Mouse (Mus musculus): Measurements from ENCODE around the gene Lrrc39. TPM values are rescaled to one million over a fixed set of nuclear protein-coding genes. Genes with fewer than 3 reads are reported as not detected.

Lrrc39 gene
- polyA plus RNA-seq, 1 experiment from 2014 or later = 1.3 TPM

- WGBS = 76% methylated on average over 10 of the region's 10 CpGs
- ATAC-seq (ENCODE audit: insufficient number of reproducible peaks, low FRiP score, low TSS enrichment, low read depth) = peak; percentile 63; the same call in 1 of the 2 replicates
Observed at GRCm38 (mm10) chr3:116614295-116614892, 51.6 kb downstream of the Lrrc39 start, which contains the start of gene Trmt13. Trmt13 (minus strand) TSS chr3:116614587.

DNA sequence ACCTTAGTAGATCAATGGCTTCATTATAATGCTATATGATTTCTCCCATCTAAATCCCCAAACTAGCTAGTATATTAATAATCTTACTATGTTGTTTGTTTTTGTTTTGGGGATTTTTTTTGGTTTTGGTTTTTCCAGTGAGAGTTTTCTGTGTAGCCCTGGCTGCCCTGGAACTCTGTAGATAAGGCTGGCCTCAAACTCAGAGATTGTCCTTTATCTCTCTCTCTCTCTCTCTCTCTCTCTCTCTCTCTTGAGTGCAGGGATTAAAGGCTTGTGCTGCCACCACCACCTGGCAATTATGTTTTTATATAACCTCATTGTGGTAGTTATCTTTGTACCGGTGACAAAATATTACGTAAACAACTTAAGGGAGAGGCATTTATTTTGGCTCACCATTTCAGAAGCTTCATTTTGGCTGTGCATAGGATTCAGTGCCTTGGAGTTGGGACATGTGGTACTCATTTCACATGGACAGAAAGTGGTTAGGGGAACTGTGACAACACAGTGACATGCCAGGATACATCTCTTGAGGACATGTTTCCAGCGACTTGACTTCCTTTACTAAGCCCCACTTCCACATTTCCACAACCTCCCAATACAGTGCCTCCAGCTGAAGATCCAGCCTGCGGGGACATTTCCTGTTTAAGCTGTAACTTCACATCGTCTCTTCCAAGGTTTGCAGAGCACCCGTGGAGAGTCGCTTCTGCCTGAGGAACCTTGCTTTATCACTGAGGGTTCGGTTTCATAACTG, 52.7 kb downstream of the Lrrc39 start:
- Histone ChIP-seq H3K4me2 (replicated peaks) (no peak overlapping the region), H3K4me1 (no peaks in the 10 kb centered on the region), H3K36me3 (peaks cover 44% of the 10 kb centered on the region), H3K27ac (replicated peaks) (no peak overlapping the region), H3K4me3 (replicated peaks) (no peak overlapping the region), H3K9ac (no peak overlapping the region), H3K27me3 (no peaks in the 10 kb centered on the region), H3K9me3 (replicated peaks) (no peaks in the 10 kb centered on the region)
- WGBS = 88% methylated on average over 8 of the region's 8 CpGs
- no peak for ATAC-seq (ENCODE audit: insufficient number of reproducible peaks, low FRiP score, low TSS enrichment, low read depth)

More at GRCm38 (mm10) chr3:116614295-116614892, 51.6 kb downstream of the Lrrc39 start, which contains the start of gene Trmt13:
- H3K4me1 ChIP-seq = no peaks in the 10 kb centered on the region
- no peak within 1 kb of the TSS; the same call in 1 of the 2 replicates for H3K27ac ChIP-seq (replicated peaks)
- H3K27me3 ChIP-seq = no peaks in the 10 kb centered on the region
- peaks cover 50% of the 10 kb centered on the region for H3K36me3 ChIP-seq
- H3K4me3 ChIP-seq (replicated peaks) = no peak within 1 kb of the TSS
- H3K4me2 ChIP-seq (replicated peaks) = no peak within 1 kb of the TSS
- no peak within 1 kb of the TSS for H3K9ac ChIP-seq
- H3K9me3 ChIP-seq (replicated peaks) = no peaks in the 10 kb centered on the region

DNA sequence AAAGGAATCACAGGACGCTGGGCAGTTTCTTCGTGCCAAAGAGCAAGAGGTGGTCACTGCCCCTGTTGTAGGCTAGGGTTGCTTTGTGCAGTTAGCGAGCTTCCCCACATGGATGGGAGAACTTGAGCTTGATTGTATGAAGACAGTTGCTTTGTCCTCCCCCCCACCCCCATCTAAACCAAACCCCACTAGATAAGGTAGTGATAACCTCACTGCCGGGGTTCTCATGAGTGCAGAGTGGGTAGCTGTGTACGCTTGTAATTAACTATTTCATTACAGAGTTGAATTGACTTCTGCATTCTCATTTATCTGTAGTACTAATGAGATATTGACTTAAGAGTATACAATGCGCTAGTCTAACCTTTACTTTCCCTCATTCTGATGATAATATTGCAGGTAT, 56.1 kb downstream of the Lrrc39 start:
- H3K27ac ChIP-seq (replicated peaks) = no peak overlapping the region
- H3K36me3 ChIP-seq = peaks cover 40% of the 10 kb centered on the region
- no peak overlapping the region for H3K4me2 ChIP-seq (replicated peaks)
- H3K9ac ChIP-seq = no peak overlapping the region
- no peak overlapping the region for H3K4me3 ChIP-seq (replicated peaks)
- no peak for ATAC-seq (ENCODE audit: insufficient number of reproducible peaks, low FRiP score, low TSS enrichment, low read depth)
- H3K9me3 ChIP-seq (replicated peaks) = no peaks in the 10 kb centered on the region
- whole genome bisulfite sequencing = 88% methylated on average over 6 of the region's 6 CpGs
- H3K27me3 ChIP-seq = no peaks in the 10 kb centered on the region
- no peaks in the 10 kb centered on the region for H3K4me1 ChIP-seq

DNA sequence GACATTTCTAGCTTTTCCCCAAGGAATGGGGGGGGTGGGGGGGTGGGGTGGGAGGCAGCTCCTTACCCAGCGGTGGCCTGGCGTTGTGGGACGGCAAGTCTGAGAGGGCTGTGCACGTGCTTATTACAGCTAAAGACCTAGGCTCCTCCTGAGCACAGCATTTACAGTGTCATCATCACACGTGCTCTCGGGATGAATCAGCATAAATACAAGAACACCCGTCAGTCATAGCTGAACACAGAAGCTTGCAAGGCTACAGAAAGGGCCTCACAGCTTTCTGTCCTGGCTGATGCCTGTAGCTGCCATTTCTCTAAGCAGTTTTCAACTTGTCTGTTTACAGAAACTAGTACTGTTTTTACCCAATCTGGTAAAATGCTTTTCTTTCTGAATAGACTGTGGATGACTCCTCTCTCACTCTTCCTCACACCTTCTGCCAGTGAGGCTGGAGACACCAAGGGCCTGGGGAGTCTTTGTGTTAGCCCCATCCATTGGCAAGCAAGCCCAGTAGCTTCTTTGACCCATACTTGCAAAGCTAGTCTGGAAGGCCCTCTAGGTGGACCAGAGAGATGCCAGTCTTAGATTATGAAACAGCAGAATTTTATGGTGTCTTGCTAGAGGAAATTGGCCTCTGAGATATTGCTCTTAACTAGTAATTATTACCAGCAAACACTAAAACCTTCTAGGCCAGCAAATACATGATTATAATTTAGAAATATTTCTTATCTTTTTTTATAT, 58.0 kb downstream of the Lrrc39 start:
- no peaks in the 10 kb centered on the region for H3K9me3 ChIP-seq (replicated peaks)
- peaks cover 22% of the 10 kb centered on the region for H3K36me3 ChIP-seq
- 86% methylated on average over 7 of the region's 7 CpGs for WGBS
- H3K9ac ChIP-seq = no peak overlapping the region
- no peak overlapping the region for H3K27ac ChIP-seq (replicated peaks)
- no peaks in the 10 kb centered on the region for H3K4me1 ChIP-seq
- H3K27me3 ChIP-seq = no peaks in the 10 kb centered on the region
- no peak overlapping the region for H3K4me3 ChIP-seq (replicated peaks)
- no peak for ATAC-seq (ENCODE audit: insufficient number of reproducible peaks, low FRiP score, low TSS enrichment, low read depth)
- no peak overlapping the region for H3K4me2 ChIP-seq (replicated peaks)

DNA sequence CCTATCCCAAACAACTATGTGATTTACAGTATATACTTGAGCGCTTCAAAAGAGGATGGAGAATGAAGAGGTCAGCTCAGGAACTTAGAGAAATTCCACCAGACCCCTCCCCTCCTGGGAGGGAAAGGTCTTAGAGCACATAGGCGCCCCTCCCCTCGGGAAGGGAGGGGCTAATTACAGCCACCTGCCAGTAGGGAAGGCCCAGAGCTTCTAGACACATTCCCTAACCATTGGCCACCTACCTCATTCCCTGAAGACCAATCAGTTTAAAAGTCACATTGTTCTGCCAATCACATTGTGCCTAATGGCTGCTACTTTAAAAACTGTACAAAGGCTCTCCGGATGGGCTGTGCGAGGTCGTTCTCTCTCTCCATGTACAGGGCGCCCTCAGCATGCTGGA, 59.9 kb downstream of the Lrrc39 start:
- no peak overlapping the region for H3K27ac ChIP-seq (replicated peaks)
- H3K36me3 ChIP-seq = peaks cover 15% of the 10 kb centered on the region; the same call in 1 of the 2 replicates
- no peak for ATAC-seq (ENCODE audit: insufficient number of reproducible peaks, low FRiP score, low TSS enrichment, low read depth)
- H3K4me3 ChIP-seq (replicated peaks) = no peak overlapping the region
- no peaks in the 10 kb centered on the region for H3K9me3 ChIP-seq (replicated peaks)
- H3K27me3 ChIP-seq = no peaks in the 10 kb centered on the region
- H3K9ac ChIP-seq = no peak overlapping the region
- H3K4me1 ChIP-seq = no peaks in the 10 kb centered on the region
- 92% methylated on average over 7 of the region's 7 CpGs for WGBS
- no peak overlapping the region for H3K4me2 ChIP-seq (replicated peaks)

GRCm38 (mm10) chr3:116631459-116631858, 68.7 kb downstream of the Lrrc39 start:
- 67% methylated on average over 1 of the region's 1 CpGs for whole genome bisulfite sequencing
- H3K9me3 ChIP-seq (replicated peaks) = no peaks in the 10 kb centered on the region
- no peak overlapping the region for H3K27ac ChIP-seq (replicated peaks)
- no peak for ATAC-seq (ENCODE audit: insufficient number of reproducible peaks, low FRiP score, low TSS enrichment, low read depth)
- H3K4me1 ChIP-seq = no peaks in the 10 kb centered on the region
- H3K36me3 ChIP-seq = peaks cover 48% of the 10 kb centered on the region
- no peaks in the 10 kb centered on the region for H3K27me3 ChIP-seq
- no peak overlapping the region for H3K4me3 ChIP-seq (replicated peaks)
- no peak overlapping the region for H3K4me2 ChIP-seq (replicated peaks)
- H3K9ac ChIP-seq = no peak overlapping the region

Other genes starting within 250 kb of the Lrrc39 start
- 7.6 and 8.8 TPM in 2 replicates for gene Cdc14a, start 138.9 kb upstream of the Lrrc39 start, polyA plus RNA-seq (2015; fragmentation: Nextera tagmentation; extraction: Ambion mirVana)
- 67.6 and 68.6 TPM in 2 replicates for gene Rtca, start 54.8 kb upstream of the Lrrc39 start, polyA plus RNA-seq (2015; fragmentation: Nextera tagmentation; extraction: Ambion mirVana)
- 15.1 and 15.9 TPM in 2 replicates for gene Dbt, start 49.9 kb upstream of the Lrrc39 start, polyA plus RNA-seq (2015; fragmentation: Nextera tagmentation; extraction: Ambion mirVana)
- 15.4 and 20.1 TPM in 2 replicates for gene Sass6, start 32.0 kb downstream of the Lrrc39 start, polyA plus RNA-seq (2015; fragmentation: Nextera tagmentation; extraction: Ambion mirVana)
- gene Trmt13, start 51.6 kb downstream of the Lrrc39 start, polyA plus RNA-seq (2015; fragmentation: Nextera tagmentation; extraction: Ambion mirVana) = 29.5 and 31.1 TPM in 2 replicates
- gene Mfsd14a, start 99.7 kb downstream of the Lrrc39 start, polyA plus RNA-seq (2015; fragmentation: Nextera tagmentation; extraction: Ambion mirVana) = 78.3 and 79.9 TPM in 2 replicates
- not detected in 2 replicates for gene Gm43191, start 118.3 kb downstream of the Lrrc39 start, polyA plus RNA-seq (2015; fragmentation: Nextera tagmentation; extraction: Ambion mirVana)
- 11.0 and 12.1 TPM in 2 replicates for gene Slc35a3, start 149.9 kb downstream of the Lrrc39 start, polyA plus RNA-seq (2015; fragmentation: Nextera tagmentation; extraction: Ambion mirVana)
- 23.3 and 23.5 TPM in 2 replicates for gene Agl, start 245.2 kb downstream of the Lrrc39 start, polyA plus RNA-seq (2015; fragmentation: Nextera tagmentation; extraction: Ambion mirVana)